Mouse (Mus musculus): ENCODE data around the gene Lilra6.
"Not testable (repeated sequence)": the region's sequence is repeated elsewhere in the genome, so short reads cannot be mapped to it uniquely, and the experiment has no call there.

Gene Lilra6

GRCm38 (mm10) chr7:3915387-3915786 is at the start of gene Lilra6:
Lilra6 (minus strand) TSS chr7:3915503.
- not testable (repeated sequence) for H3K36me3 ChIP-seq (ENCODE audit: control insufficient read depth, insufficient read depth, low read length, poor library complexity, severe bottlenecking); H3K27me3 ChIP-seq (ENCODE audit: control insufficient read depth, insufficient read depth, low read length, poor library complexity, severe bottlenecking)
- DNase-seq (ENCODE audit: low read depth, low spot score): peak; percentile 61

GRCm38 (mm10) chr7:3962017-3962416 is 46.7 kb upstream of the Lilra6 start:
- Histone ChIP-seq H3K36me3 (ENCODE audit: control insufficient read depth, insufficient read depth, low read length, poor library complexity, severe bottlenecking) (no peaks in the 10 kb centered on the region), H3K27me3 (ENCODE audit: control insufficient read depth, insufficient read depth, low read length, poor library complexity, severe bottlenecking) (no peaks in the 10 kb centered on the region)
- no peak for DNase-seq (ENCODE audit: low read depth, low spot score)

- Histone ChIP-seq H3K27me3 (ENCODE audit: control insufficient read depth, insufficient read depth, low read length, poor library complexity, severe bottlenecking) (no peaks in the 10 kb centered on the region), H3K36me3 (ENCODE audit: control insufficient read depth, insufficient read depth, low read length, poor library complexity, severe bottlenecking) (no peaks in the 10 kb centered on the region)
- DNase-seq (ENCODE audit: low read depth, low spot score): no peak
These were observed 42.1 kb upstream of the Lilra6 start for GRCm38 (mm10) chr7:3957387-3957786.

- Histone ChIP-seq H3K36me3 (ENCODE audit: control insufficient read depth, insufficient read depth, low read length, poor library complexity, severe bottlenecking) (no peaks in the 10 kb centered on the region), H3K27me3 (ENCODE audit: control insufficient read depth, insufficient read depth, low read length, poor library complexity, severe bottlenecking) (no peaks in the 10 kb centered on the region)
- peak; percentile 22 for DNase-seq (ENCODE audit: low read depth, low spot score)
These were observed 33.9 kb upstream of the Lilra6 start for GRCm38 (mm10) chr7:3949159-3949558.

GRCm38 (mm10) chr7:3948223-3948622 is 32.9 kb upstream of the Lilra6 start:
- Histone ChIP-seq H3K27me3 (ENCODE audit: control insufficient read depth, insufficient read depth, low read length, poor library complexity, severe bottlenecking) (no peaks in the 10 kb centered on the region), H3K36me3 (ENCODE audit: control insufficient read depth, insufficient read depth, low read length, poor library complexity, severe bottlenecking) (no peaks in the 10 kb centered on the region)
- DNase-seq (ENCODE audit: low read depth, low spot score): no peak

GRCm38 (mm10) chr7:3946117-3946516 is 30.8 kb upstream of the Lilra6 start:
- Histone ChIP-seq H3K36me3 (ENCODE audit: control insufficient read depth, insufficient read depth, low read length, poor library complexity, severe bottlenecking) (no peaks in the 10 kb centered on the region), H3K27me3 (ENCODE audit: control insufficient read depth, insufficient read depth, low read length, poor library complexity, severe bottlenecking) (no peaks in the 10 kb centered on the region)
- no peak for DNase-seq (ENCODE audit: low read depth, low spot score)

GRCm38 (mm10) chr7:3940915-3941314 is 25.6 kb upstream of the Lilra6 start:
- Histone ChIP-seq H3K36me3 (ENCODE audit: control insufficient read depth, insufficient read depth, low read length, poor library complexity, severe bottlenecking) (no peaks in the 10 kb centered on the region), H3K27me3 (ENCODE audit: control insufficient read depth, insufficient read depth, low read length, poor library complexity, severe bottlenecking) (no peaks in the 10 kb centered on the region)
- peak; percentile 71 for DNase-seq (ENCODE audit: low read depth, low spot score)

GRCm38 (mm10) chr7:3939866-3940525 is 24.7 kb upstream of the Lilra6 start:
- H3K27me3 ChIP-seq (ENCODE audit: control insufficient read depth, insufficient read depth, low read length, poor library complexity, severe bottlenecking): no peaks in the 10 kb centered on the region
- H3K36me3 ChIP-seq (ENCODE audit: control insufficient read depth, insufficient read depth, low read length, poor library complexity, severe bottlenecking): no peaks in the 10 kb centered on the region
- peak; percentile 55 for DNase-seq (ENCODE audit: low read depth, low spot score)

- not testable (repeated sequence) for DNase-seq (ENCODE audit: low read depth, low spot score); H3K36me3 ChIP-seq (ENCODE audit: control insufficient read depth, insufficient read depth, low read length, poor library complexity, severe bottlenecking); H3K27me3 ChIP-seq (ENCODE audit: control insufficient read depth, insufficient read depth, low read length, poor library complexity, severe bottlenecking)
These were observed 20.2 kb upstream of the Lilra6 start for GRCm38 (mm10) chr7:3935473-3935872.

GRCm38 (mm10) chr7:3903704-3904103 is 11.6 kb downstream of the Lilra6 start:
- no peaks in the 10 kb centered on the region for H3K36me3 ChIP-seq (ENCODE audit: control insufficient read depth, insufficient read depth, low read length, poor library complexity, severe bottlenecking)
- peak; percentile 76 for DNase-seq (ENCODE audit: low read depth, low spot score)

GRCm38 (mm10) chr7:3898036-3898590 is 17.2 kb downstream of the Lilra6 start, which contains the start of gene Gm14548:
Gm14548 (minus strand) TSS chr7:3898120.
- DNase-seq (ENCODE audit: low read depth, low spot score): peak; percentile 83
- H3K36me3 ChIP-seq (ENCODE audit: control insufficient read depth, insufficient read depth, low read length, poor library complexity, severe bottlenecking); H3K27me3 ChIP-seq (ENCODE audit: control insufficient read depth, insufficient read depth, low read length, poor library complexity, severe bottlenecking): not testable (repeated sequence)

More at GRCm38 (mm10) chr7:3903704-3904103, 11.6 kb downstream of the Lilra6 start:
- no peaks in the 10 kb centered on the region for H3K27me3 ChIP-seq (ENCODE audit: control insufficient read depth, insufficient read depth, low read length, poor library complexity, severe bottlenecking)

GRCm38 (mm10) chr7:3875032-3875431 is 40.3 kb downstream of the Lilra6 start:
- not testable (repeated sequence) for H3K27me3 ChIP-seq (ENCODE audit: control insufficient read depth, insufficient read depth, low read length, poor library complexity, severe bottlenecking); DNase-seq (ENCODE audit: low read depth, low spot score); H3K36me3 ChIP-seq (ENCODE audit: control insufficient read depth, insufficient read depth, low read length, poor library complexity, severe bottlenecking)

Measured in splenic B cell, adult 2 months (primary cell).